Mouse (Mus musculus): ENCODE measurements around the gene Hs3st4. TPM values are rescaled to one million over a fixed set of nuclear protein-coding genes. Genes with fewer than 3 reads are reported as not detected.

Hs3st4 gene
- not detected in 2 replicates for polyA plus RNA-seq (2012; rRNA removed)

- Histone ChIP-seq H3K27me3 (replicated peaks; ENCODE audit: control insufficient read depth, insufficient read depth, low read length) (0 out of 2 replicates have a peak, but pooled peaks cover 1% of the 10 kb centered on the region), H3K4me3 (ENCODE audit: insufficient read depth, low read depth, low read length) (no peak within 1 kb of the TSS)
- no peak for DNase-seq
Measured at GRCm38 (mm10) chr7:123982461-123983038, at the start of gene Hs3st4. TSS of gene Hs3st4 (plus strand) at chr7:123982869.

GRCm38 (mm10) chr7:123946836-123947235 is 35.8 kb upstream of the Hs3st4 start:
- no peaks in the 10 kb centered on the region for H3K4me1 ChIP-seq (ENCODE audit: control insufficient read depth, insufficient read depth, low read length)
- H3K27ac ChIP-seq (ENCODE audit: insufficient read depth, low read depth, low read length): no peak overlapping the region
- no peaks in the 10 kb centered on the region for H3K36me3 ChIP-seq (ENCODE audit: control insufficient read depth, insufficient read depth, low read length)
- H3K4me3 ChIP-seq (ENCODE audit: insufficient read depth, low read depth, low read length): no peak overlapping the region
- TF ChIP-seq POLR2A (IDR thresholded peaks at IDR 0.05; ENCODE audit: low read depth, low read length): no peak
- TF ChIP-seq CTCF (conservative IDR thresholded peaks at IDR 0.05; ENCODE audit: insufficient read depth, insufficient read length, low read depth, low read length): no peak
- peak; percentile 2 for DNase-seq
- no peaks in the 10 kb centered on the region; the same call in 1 of the 2 replicates for H3K27me3 ChIP-seq (replicated peaks; ENCODE audit: control insufficient read depth, insufficient read depth, low read length)
- 59% methylated on average over 3 of the region's 3 CpGs for WGBS

More at GRCm38 (mm10) chr7:123982461-123983038, at the start of gene Hs3st4:
- no peak within 1 kb of the TSS for H3K27ac ChIP-seq (ENCODE audit: insufficient read depth, low read depth, low read length)
- H3K36me3 ChIP-seq (ENCODE audit: control insufficient read depth, insufficient read depth, low read length): no peaks in the 10 kb centered on the region
- TF ChIP-seq POLR2A (IDR thresholded peaks at IDR 0.05; ENCODE audit: low read depth, low read length) (no peak), CTCF (conservative IDR thresholded peaks at IDR 0.05; ENCODE audit: insufficient read depth, insufficient read length, low read depth, low read length) (no peak)
- WGBS: 1% methylated on average over 61 of the region's 74 CpGs
- H3K4me1 ChIP-seq (ENCODE audit: control insufficient read depth, insufficient read depth, low read length): no peaks in the 10 kb centered on the region

- DNase-seq: no peak
- no peaks in the 10 kb centered on the region for H3K4me1 ChIP-seq (ENCODE audit: control insufficient read depth, insufficient read depth, low read length)
- TF ChIP-seq CTCF (conservative IDR thresholded peaks at IDR 0.05; ENCODE audit: insufficient read depth, insufficient read length, low read depth, low read length): no peak
- TF ChIP-seq POLR2A (IDR thresholded peaks at IDR 0.05; ENCODE audit: low read depth, low read length): no peak
- no peak overlapping the region for H3K4me3 ChIP-seq (ENCODE audit: insufficient read depth, low read depth, low read length)
- H3K36me3 ChIP-seq (ENCODE audit: control insufficient read depth, insufficient read depth, low read length): no peaks in the 10 kb centered on the region
- no peaks in the 10 kb centered on the region for H3K27me3 ChIP-seq (replicated peaks; ENCODE audit: control insufficient read depth, insufficient read depth, low read length)
- no peak overlapping the region for H3K27ac ChIP-seq (ENCODE audit: insufficient read depth, low read depth, low read length)
- 64% methylated on average over 5 of the region's 5 CpGs for WGBS
Measured at GRCm38 (mm10) chr7:123963021-123963420, 19.6 kb upstream of the Hs3st4 start.

- DNase-seq: peak; percentile 9
- TF ChIP-seq POLR2A (IDR thresholded peaks at IDR 0.05; ENCODE audit: low read depth, low read length) (no peak), CTCF (conservative IDR thresholded peaks at IDR 0.05; ENCODE audit: insufficient read depth, insufficient read length, low read depth, low read length) (peak; percentile 23; the same call in 1 of the 2 replicates)
- WGBS: 53% methylated on average over 10 of the region's 10 CpGs
Measured at GRCm38 (mm10) chr7:123964559-123965142, 18.0 kb upstream of the Hs3st4 start.

GRCm38 (mm10) chr7:123965515-123965914 is 17.2 kb upstream of the Hs3st4 start:
- H3K4me1 ChIP-seq (ENCODE audit: control insufficient read depth, insufficient read depth, low read length): no peaks in the 10 kb centered on the region
- TF ChIP-seq CTCF (conservative IDR thresholded peaks at IDR 0.05; ENCODE audit: insufficient read depth, insufficient read length, low read depth, low read length) (no peak), POLR2A (IDR thresholded peaks at IDR 0.05; ENCODE audit: low read depth, low read length) (no peak)
- H3K4me3 ChIP-seq (ENCODE audit: insufficient read depth, low read depth, low read length): no peak overlapping the region
- WGBS: 60% methylated on average over 7 of the region's 7 CpGs
- H3K36me3 ChIP-seq (ENCODE audit: control insufficient read depth, insufficient read depth, low read length): no peaks in the 10 kb centered on the region
- no peaks in the 10 kb centered on the region for H3K27me3 ChIP-seq (replicated peaks; ENCODE audit: control insufficient read depth, insufficient read depth, low read length)
- no peak for DNase-seq
- no peak overlapping the region for H3K27ac ChIP-seq (ENCODE audit: insufficient read depth, low read depth, low read length)

More at GRCm38 (mm10) chr7:123964559-123965142, 18.0 kb upstream of the Hs3st4 start:
- H3K4me3 ChIP-seq (ENCODE audit: insufficient read depth, low read depth, low read length): no peak overlapping the region
- H3K36me3 ChIP-seq (ENCODE audit: control insufficient read depth, insufficient read depth, low read length): no peaks in the 10 kb centered on the region
- no peaks in the 10 kb centered on the region for H3K4me1 ChIP-seq (ENCODE audit: control insufficient read depth, insufficient read depth, low read length)
- H3K27me3 ChIP-seq (replicated peaks; ENCODE audit: control insufficient read depth, insufficient read depth, low read length): no peaks in the 10 kb centered on the region
- H3K27ac ChIP-seq (ENCODE audit: insufficient read depth, low read depth, low read length): no peak overlapping the region

- H3K4me3 ChIP-seq (ENCODE audit: insufficient read depth, low read depth, low read length): no peak overlapping the region
- TF ChIP-seq POLR2A (IDR thresholded peaks at IDR 0.05; ENCODE audit: low read depth, low read length) (no peak), CTCF (conservative IDR thresholded peaks at IDR 0.05; ENCODE audit: insufficient read depth, insufficient read length, low read depth, low read length) (no peak)
- H3K27ac ChIP-seq (ENCODE audit: insufficient read depth, low read depth, low read length): no peak overlapping the region
- H3K4me1 ChIP-seq (ENCODE audit: control insufficient read depth, insufficient read depth, low read length): no peaks in the 10 kb centered on the region
- DNase-seq: no peak
- 20% methylated on average over 7 of the region's 7 CpGs for WGBS
- H3K36me3 ChIP-seq (ENCODE audit: control insufficient read depth, insufficient read depth, low read length): no peaks in the 10 kb centered on the region
- no peaks in the 10 kb centered on the region; the same call in 1 of the 2 replicates for H3K27me3 ChIP-seq (replicated peaks; ENCODE audit: control insufficient read depth, insufficient read depth, low read length)
Measured at GRCm38 (mm10) chr7:123975441-123975840, 7.2 kb upstream of the Hs3st4 start.

GRCm38 (mm10) chr7:123981435-123981834 is 1.2 kb upstream of the Hs3st4 start:
- Histone ChIP-seq H3K4me3 (ENCODE audit: insufficient read depth, low read depth, low read length) (no peak overlapping the region), H3K36me3 (ENCODE audit: control insufficient read depth, insufficient read depth, low read length) (no peaks in the 10 kb centered on the region), H3K27ac (ENCODE audit: insufficient read depth, low read depth, low read length) (no peak overlapping the region), H3K4me1 (ENCODE audit: control insufficient read depth, insufficient read depth, low read length) (no peaks in the 10 kb centered on the region), H3K27me3 (replicated peaks; ENCODE audit: control insufficient read depth, insufficient read depth, low read length) (0 out of 2 replicates have a peak, but pooled peaks cover 1% of the 10 kb centered on the region)
- TF ChIP-seq CTCF (conservative IDR thresholded peaks at IDR 0.05; ENCODE audit: insufficient read depth, insufficient read length, low read depth, low read length) (no peak), POLR2A (IDR thresholded peaks at IDR 0.05; ENCODE audit: low read depth, low read length) (no peak)
- DNase-seq: no peak
- WGBS: 36% methylated on average over 7 of the region's 7 CpGs
